In genomic region chr6:83536795-83537059, GRCm38 (mm10) we compare ENCODE assay signal across 17 mouse cellular contexts. TPM values are rescaled to one million over a fixed set of nuclear protein-coding genes. Genes with fewer than 3 reads are reported as not detected.
DNase-seq lines count a peak whose midpoint lies in the region; ATAC-seq and TF ChIP-seq lines count a peak whose summit lies in the region.
"Had no signal": no experiment of that assay in that cellular context is flagged by ENCODE, and none has a peak within 500 bp of the region (broad histone marks: within the 10 kb centered on the region; RNA-seq: fewer than 3 reads in every experiment).

No protein-coding gene starts in this region.

- TF ChIP-seq CTCF in intestine, postnatal 0 days (IDR thresholded peaks at IDR 0.05; ENCODE audit: low read depth): no peak

- intact Hi-C loops in left cerebral cortex, postnatal 25 days (cut with DNase I): no loop called here

- DNase-seq in forebrain, embryonic 11.5 days (ENCODE audit: low spot score): no peak
- no peak for DNase-seq in forebrain, embryonic 14.5 days (ENCODE audit: low spot score)
- DNase-seq in lung, adult 18-20 months: no peak
- DNase-seq in gastrocnemius, adult 18-20 months (ENCODE audit: low spot score): no peak
- DNase-seq in left cerebral cortex, postnatal 25 days (ENCODE audit: low spot score in 2 of 2): no peak
- DNase-seq: adrenal gland, postnatal 14 days; cerebellum, postnatal 10 days; gastrocnemius, postnatal 36 days; retina, postnatal 1 day; thymus, postnatal 36 days had no signal

- H3K9ac ChIP-seq in forebrain, embryonic 11.5 days (ENCODE audit: low read length): 0 out of 2 replicates have a peak overlapping the region, but pooled peaks have one; percentile 21
- H3K9ac ChIP-seq in forebrain, embryonic 14.5 days (ENCODE audit: low read length): no peak overlapping the region
- H3K9ac ChIP-seq in lung, embryonic 16.5 days (ENCODE audit: low read length): 0 out of 2 replicates have a peak overlapping the region, but pooled peaks have one; percentile 4
- no peak overlapping the region for H3K9ac ChIP-seq in intestine, postnatal 0 days (ENCODE audit: low read depth, low read length)
- H3K9ac ChIP-seq in stomach, embryonic 14.5 days (replicated peaks; ENCODE audit: low read depth, low read length): no peak overlapping the region
- H3K9ac ChIP-seq: liver, embryonic 14.5 days had no signal

- no peak overlapping the region for H3K4me2 ChIP-seq in forebrain, embryonic 11.5 days (ENCODE audit: low read depth, low read length, severe bottlenecking)
- H3K4me2 ChIP-seq in forebrain, embryonic 14.5 days (ENCODE audit: low read length): no peak overlapping the region
- no peak overlapping the region for H3K4me2 ChIP-seq in lung, embryonic 16.5 days (ENCODE audit: low read depth, low read length)
- no peak overlapping the region for H3K4me2 ChIP-seq in intestine, postnatal 0 days (replicated peaks; ENCODE audit: low read depth)
- H3K4me2 ChIP-seq in stomach, embryonic 14.5 days (replicated peaks; ENCODE audit: low read depth, low read length): no peak overlapping the region

- no peaks in the 10 kb centered on the region for H3K9me3 ChIP-seq in forebrain, embryonic 11.5 days (ENCODE audit: control insufficient read depth, low read length)
- H3K9me3 ChIP-seq in forebrain, embryonic 14.5 days (replicated peaks; ENCODE audit: control insufficient read depth, low read length): no peaks in the 10 kb centered on the region
- no peaks in the 10 kb centered on the region for H3K9me3 ChIP-seq in lung, embryonic 16.5 days (ENCODE audit: control insufficient read depth, low read length)
- H3K9me3 ChIP-seq in intestine, postnatal 0 days (ENCODE audit: control insufficient read depth): no peaks in the 10 kb centered on the region
- H3K9me3 ChIP-seq in stomach, embryonic 14.5 days (ENCODE audit: control insufficient read depth, low read depth, low read length): no peaks in the 10 kb centered on the region

- no peak for ATAC-seq in forebrain, embryonic 11.5 days (replicated peaks; ENCODE audit: low FRiP score)
- ATAC-seq in forebrain, embryonic 14.5 days: no peak
- peak; percentile 8; the same call in 1 of the 2 replicates for ATAC-seq in lung, embryonic 16.5 days (ENCODE audit: low read depth)
- no peak for ATAC-seq in intestine, postnatal 0 days
- no peak for ATAC-seq in stomach, embryonic 14.5 days (ENCODE audit: insufficient number of reproducible peaks, insufficient read depth, low FRiP score, low read depth)

- H3K27ac ChIP-seq in forebrain, embryonic 11.5 days (ENCODE audit: low read depth, low read length): no peak overlapping the region
- no peak overlapping the region for H3K27ac ChIP-seq in forebrain, embryonic 14.5 days (ENCODE audit: low read depth, low read length)
- H3K27ac ChIP-seq in lung, embryonic 16.5 days (ENCODE audit: low read length): peak overlapping the region; percentile 58
- H3K27ac ChIP-seq in intestine, postnatal 0 days (ENCODE audit: low read depth, low read length): peak overlapping the region; percentile 66; the same call in 1 of the 2 replicates
- peak overlapping the region; percentile 87 for H3K27ac ChIP-seq in stomach, embryonic 14.5 days (ENCODE audit: low read length)
- H3K27ac ChIP-seq: kidney, postnatal 0 days; liver, embryonic 14.5 days had no signal

- H3K4me1 ChIP-seq in forebrain, embryonic 11.5 days (replicated peaks; ENCODE audit: control insufficient read depth, insufficient read depth, low read length): no peaks in the 10 kb centered on the region
- no peaks in the 10 kb centered on the region for H3K4me1 ChIP-seq in forebrain, embryonic 14.5 days (ENCODE audit: control insufficient read depth, insufficient read depth, low read length)
- peaks cover 5% of the 10 kb centered on the region for H3K4me1 ChIP-seq in lung, embryonic 16.5 days (replicated peaks; ENCODE audit: control insufficient read depth, insufficient read depth, low read length)
- H3K4me1 ChIP-seq in intestine, postnatal 0 days (replicated peaks; ENCODE audit: control insufficient read depth, insufficient read depth, low read length): no peaks in the 10 kb centered on the region
- peaks cover 6% of the 10 kb centered on the region for H3K4me1 ChIP-seq in stomach, embryonic 14.5 days (ENCODE audit: control insufficient read depth, insufficient read depth, low read length)

- 47% methylated on average over 6 of the region's 6 CpGs for WGBS in forebrain, embryonic 11.5 days
- WGBS in forebrain, embryonic 14.5 days: 41% methylated on average over 6 of the region's 6 CpGs
- whole genome bisulfite sequencing in lung, embryonic 16.5 days: 40% methylated on average over 6 of the region's 6 CpGs
- 50% methylated on average over 6 of the region's 6 CpGs for WGBS in intestine, postnatal 0 days
- WGBS in stomach, embryonic 14.5 days: 24% methylated on average over 6 of the region's 6 CpGs

- H3K36me3 ChIP-seq in forebrain, embryonic 11.5 days (ENCODE audit: control insufficient read depth, insufficient read depth, low read length): no peaks in the 10 kb centered on the region
- H3K36me3 ChIP-seq in forebrain, embryonic 14.5 days (ENCODE audit: control insufficient read depth, insufficient read depth, low read length): no peaks in the 10 kb centered on the region
- no peaks in the 10 kb centered on the region for H3K36me3 ChIP-seq in lung, embryonic 16.5 days (ENCODE audit: control insufficient read depth, insufficient read depth, low read length)
- H3K36me3 ChIP-seq in intestine, postnatal 0 days (ENCODE audit: control insufficient read depth, insufficient read depth): no peaks in the 10 kb centered on the region
- no peaks in the 10 kb centered on the region for H3K36me3 ChIP-seq in stomach, embryonic 14.5 days (ENCODE audit: control insufficient read depth, insufficient read depth, low read length)

- H3K4me3 ChIP-seq in forebrain, embryonic 11.5 days (ENCODE audit: low read depth, low read length): no peak overlapping the region
- H3K4me3 ChIP-seq in forebrain, embryonic 14.5 days (ENCODE audit: low read depth, low read length): no peak overlapping the region
- no peak overlapping the region for H3K4me3 ChIP-seq in lung, embryonic 16.5 days (ENCODE audit: low read length)
- no peak overlapping the region for H3K4me3 ChIP-seq in intestine, postnatal 0 days (ENCODE audit: low read depth, low read length)
- no peak overlapping the region for H3K4me3 ChIP-seq in stomach, embryonic 14.5 days (ENCODE audit: low read depth, low read length)

- no peaks in the 10 kb centered on the region for H3K27me3 ChIP-seq in forebrain, embryonic 11.5 days (ENCODE audit: control insufficient read depth, insufficient read depth, low read length)
- no peaks in the 10 kb centered on the region for H3K27me3 ChIP-seq in forebrain, embryonic 14.5 days (replicated peaks; ENCODE audit: control insufficient read depth, insufficient read depth, low read length)
- H3K27me3 ChIP-seq in lung, embryonic 16.5 days (ENCODE audit: control insufficient read depth, insufficient read depth, low read depth, low read length): no peaks in the 10 kb centered on the region; the same call in 1 of the 2 replicates
- no peaks in the 10 kb centered on the region for H3K27me3 ChIP-seq in intestine, postnatal 0 days (replicated peaks; ENCODE audit: control insufficient read depth, insufficient read depth, low read length)
- H3K27me3 ChIP-seq in stomach, embryonic 14.5 days (ENCODE audit: control insufficient read depth, insufficient read depth, low read length): no peaks in the 10 kb centered on the region
- H3K27me3 ChIP-seq: CH12.LX had no signal

RNA-seq across cellular contexts. Expression of gene Actg2, which starts 0.7 kb away (rescaled TPM):
- polyA plus RNA-seq in forebrain, embryonic 11.5 days (2014; fragmentation: Nextera tagmentation; extraction: Ambion mirVana): 2.3 and 3.1 TPM in 2 replicates
- polyA plus RNA-seq in forebrain, embryonic 14.5 days (2014; fragmentation: Nextera tagmentation; extraction: Ambion mirVana): 1.2 and 1.9 TPM in 2 replicates
- polyA plus RNA-seq in lung, embryonic 16.5 days (2015; fragmentation: Nextera tagmentation; extraction: Ambion mirVana): 123 and 128 TPM in 2 replicates
- 2,265 and 2,375 TPM in 2 replicates for polyA plus RNA-seq in intestine, postnatal 0 days (2015; fragmentation: Nextera tagmentation; extraction: Ambion mirVana)
- polyA plus RNA-seq in stomach, embryonic 14.5 days (2014; fragmentation: Nextera tagmentation; extraction: Ambion mirVana): 1,372 and 1,469 TPM in 2 replicates
- total RNA-seq in gastrocnemius, adult 18-20 months (2021): 1 to 10 TPM in 1 of 2 experiments, under 1 TPM in 1; 0.40 to 1.6 TPM
- total RNA-seq in left cerebral cortex, postnatal 25 days (2021): not detected
- total RNA-seq: neutrophil, adult 5-6 weeks had no signal

RNA-seq across cellular contexts. Expression of gene Dguok, which starts 30.0 kb away (rescaled TPM):
- polyA plus RNA-seq in forebrain, embryonic 11.5 days (2014; fragmentation: Nextera tagmentation; extraction: Ambion mirVana): 57.9 and 60.6 TPM in 2 replicates
- 63.9 and 71.1 TPM in 2 replicates for polyA plus RNA-seq in forebrain, embryonic 14.5 days (2014; fragmentation: Nextera tagmentation; extraction: Ambion mirVana)
- polyA plus RNA-seq in lung, embryonic 16.5 days (2015; fragmentation: Nextera tagmentation; extraction: Ambion mirVana): 78.3 and 87.0 TPM in 2 replicates
- polyA plus RNA-seq in intestine, postnatal 0 days (2015; fragmentation: Nextera tagmentation; extraction: Ambion mirVana): 30.9 and 33.7 TPM in 2 replicates
- polyA plus RNA-seq in stomach, embryonic 14.5 days (2014; fragmentation: Nextera tagmentation; extraction: Ambion mirVana): 81.3 and 95.0 TPM in 2 replicates
- total RNA-seq in gastrocnemius, adult 18-20 months (2021): 10 to 100 TPM; 17.4 to 20.6 TPM
- total RNA-seq in left cerebral cortex, postnatal 25 days (2021): 10 to 100 TPM; 23.3 to 25.3 TPM

RNA-seq across cellular contexts. Expression of gene Stambp, which starts 35.8 kb away (rescaled TPM):
- 20.5 and 21.6 TPM in 2 replicates for polyA plus RNA-seq in forebrain, embryonic 11.5 days (2014; fragmentation: Nextera tagmentation; extraction: Ambion mirVana)
- 56.5 and 62.7 TPM in 2 replicates for polyA plus RNA-seq in forebrain, embryonic 14.5 days (2014; fragmentation: Nextera tagmentation; extraction: Ambion mirVana)
- 25.8 and 28.0 TPM in 2 replicates for polyA plus RNA-seq in lung, embryonic 16.5 days (2015; fragmentation: Nextera tagmentation; extraction: Ambion mirVana)
- polyA plus RNA-seq in intestine, postnatal 0 days (2015; fragmentation: Nextera tagmentation; extraction: Ambion mirVana): 24.9 and 28.1 TPM in 2 replicates
- polyA plus RNA-seq in stomach, embryonic 14.5 days (2014; fragmentation: Nextera tagmentation; extraction: Ambion mirVana): 28.0 and 28.3 TPM in 2 replicates
- 1 to 10 TPM; 6.2 to 6.8 TPM for total RNA-seq in gastrocnemius, adult 18-20 months (2021)
- 10 to 100 TPM; 31.1 to 31.6 TPM for total RNA-seq in left cerebral cortex, postnatal 25 days (2021)

Comparison
In these comparisons a context has a peak if more than half of its experiments do, and no peak if none do; other contexts are left out.
1. H3K9ac ChIP-seq: peak in forebrain, embryonic 11.5 days (single experiment) and lung, embryonic 16.5 days (single experiment); none in forebrain, embryonic 14.5 days (single experiment), intestine, postnatal 0 days (single experiment) and stomach, embryonic 14.5 days (single experiment).
2. H3K27ac ChIP-seq: peak in lung, embryonic 16.5 days (single experiment), intestine, postnatal 0 days (single experiment) and stomach, embryonic 14.5 days (single experiment); none in forebrain, embryonic 11.5 days (single experiment) and forebrain, embryonic 14.5 days (single experiment).
3. RNA of gene Actg2, which starts 0.7 kb away (polyA plus RNA-seq): 2,265 to 2,375 TPM in intestine, postnatal 0 days, 1,372 to 1,469 TPM in stomach, embryonic 14.5 days and 123 to 128 TPM in lung, embryonic 16.5 days; 2.3 to 3.1 TPM in forebrain, embryonic 11.5 days and 1.2 to 1.9 TPM in forebrain, embryonic 14.5 days; every median in the first group is over 10 times any median in the second.